Mouse (Mus musculus): Measurements from ENCODE around the gene Ube2o.
"Not testable (repeated sequence)": the region's sequence is repeated elsewhere in the genome, so short reads cannot be mapped to it uniquely, and the experiment has no call there.

Gene Ube2o

GRCm38 (mm10) chr11:116512154-116512553 lies 69.1 kb downstream of the Ube2o start:
- no peak for DNase-seq (ENCODE audit: low spot score)

GRCm38 (mm10) chr11:116511301-116511868 lies 69.9 kb downstream of the Ube2o start:
- no peak for DNase-seq (ENCODE audit: low spot score)

GRCm38 (mm10) chr11:116508689-116509088 lies 72.6 kb downstream of the Ube2o start:
- no peak for DNase-seq (ENCODE audit: low spot score)

- no peak for DNase-seq (ENCODE audit: low spot score)
These were observed 74.9 kb downstream of the Ube2o start for GRCm38 (mm10) chr11:116506151-116506875.

- DNase-seq (ENCODE audit: low spot score), result no peak
These were observed 75.7 kb downstream of the Ube2o start for GRCm38 (mm10) chr11:116505573-116505972.

GRCm38 (mm10) chr11:116504516-116504915 lies 76.7 kb downstream of the Ube2o start:
- DNase-seq (ENCODE audit: low spot score), result no peak

- DNase-seq (ENCODE audit: low spot score), result no peak
These were observed 80.1 kb downstream of the Ube2o start for GRCm38 (mm10) chr11:116501005-116501746.

GRCm38 (mm10) chr11:116499018-116499417 lies 82.2 kb downstream of the Ube2o start:
- no peak for DNase-seq (ENCODE audit: low spot score)

- DNase-seq (ENCODE audit: low spot score), result no peak
These were observed 82.7 kb downstream of the Ube2o start for GRCm38 (mm10) chr11:116498596-116498995.

- DNase-seq (ENCODE audit: low spot score), result no peak
These were observed 83.9 kb downstream of the Ube2o start for GRCm38 (mm10) chr11:116497313-116497712.

GRCm38 (mm10) chr11:116494474-116495174 lies 86.6 kb downstream of the Ube2o start:
- no peak for DNase-seq (ENCODE audit: low spot score)

GRCm38 (mm10) chr11:116493795-116494252 lies 87.4 kb downstream of the Ube2o start, which contains the start of gene Prpsap1:
Gene Prpsap1 (minus strand): TSS chr11:116494202.
- peak; percentile 44 for DNase-seq (ENCODE audit: low spot score)

- DNase-seq (ENCODE audit: low spot score), result no peak
These were observed 88.1 kb downstream of the Ube2o start for GRCm38 (mm10) chr11:116493191-116493590.

- DNase-seq (ENCODE audit: low spot score), result not testable (repeated sequence)
These were observed 88.7 kb downstream of the Ube2o start for GRCm38 (mm10) chr11:116492507-116492906.

GRCm38 (mm10) chr11:116491338-116491737 lies 89.9 kb downstream of the Ube2o start:
- DNase-seq (ENCODE audit: low spot score), result no peak

GRCm38 (mm10) chr11:116490232-116491107 lies 90.8 kb downstream of the Ube2o start:
- peak; percentile 95 for DNase-seq (ENCODE audit: low spot score)

GRCm38 (mm10) chr11:116489771-116490231 lies 91.4 kb downstream of the Ube2o start:
- no peak for DNase-seq (ENCODE audit: low spot score)

- peak; percentile 70 for DNase-seq (ENCODE audit: low spot score)
These were observed 92.4 kb downstream of the Ube2o start for GRCm38 (mm10) chr11:116488693-116489375.

GRCm38 (mm10) chr11:116488207-116488606 lies 93.0 kb downstream of the Ube2o start:
- no peak for DNase-seq (ENCODE audit: low spot score)
